Mouse (Mus musculus) liver, postnatal 0 days (tissue): ENCODE results near the gene Dhcr24.

ENCODE experiments used
- CTCF ChIP-seq: sonication (generic); IDR thresholded peaks from 2 replicates; pipeline ENCODE4 v1.5.1; 2016; ENCODE audit warnings: antibody characterized with exemption, low read depth
- EP300 ChIP-seq: IDR thresholded peaks from 2 replicates; pipeline ENCODE4 v1.6.1; 2016; ENCODE audit warnings: antibody characterized with exemption, low read depth, mild to moderate bottlenecking

- TF ChIP-seq CTCF (no peak), EP300 (no peak)
These were observed 10.2 kb upstream of the Dhcr24 start for GRCm38 (mm10) chr4:106550516-106551166.
